Mouse (Mus musculus) lung, embryonic 16.5 days (tissue): ENCODE data around the gene Tmem217. TPM values are rescaled to one million over a fixed set of nuclear protein-coding genes. Genes with fewer than 3 reads are reported as not detected.

Source experiments
- ATAC-seq: fragments of 200-750 bp; cut with Nextera tagmentation; 2 replicates; pipeline ENCODE4 v1.8.0; 2017; ENCODE audit warnings: low read depth, mild to moderate bottlenecking, moderate library complexity
- H3K27ac ChIP-seq: fragments of 300-500 bp; sonication (generic); 2 replicates; pipeline ENCODE4 v1.5.1; 2014; ENCODE audit warnings: mild to moderate bottlenecking, control low read depth, low read length
- H3K27me3 ChIP-seq: fragments of 300-500 bp; sonication (generic); 2 replicates; pipeline ENCODE4 v1.6.1; 2014; ENCODE audit warnings: low read depth, low read length, mixed read lengths; ENCODE audit not compliant: control insufficient read depth, insufficient read depth
- H3K36me3 ChIP-seq: fragments of 300-500 bp; sonication (generic); 2 replicates; pipeline ENCODE4 v1.6.1; 2014; ENCODE audit warnings: low read length; ENCODE audit not compliant: control insufficient read depth, insufficient read depth
- H3K4me1 ChIP-seq: fragments of 300-500 bp; sonication (generic); replicated peaks from 2 replicates; pipeline ENCODE4 v1.6.1; 2014; ENCODE audit warnings: low read length, mixed read lengths; ENCODE audit not compliant: control insufficient read depth, insufficient read depth
- H3K4me2 ChIP-seq: fragments of 300-500 bp; sonication (generic); 2 replicates; pipeline ENCODE4 v1.6.1; 2014; ENCODE audit warnings: low read depth, low read length, control low read depth
- H3K4me3 ChIP-seq: fragments of 300-500 bp; sonication (generic); 2 replicates; pipeline ENCODE4 v1.5.1; 2014; ENCODE audit warnings: mild to moderate bottlenecking, low read length, control low read depth
- H3K9ac ChIP-seq: fragments of 300-500 bp; sonication (generic); 2 replicates; pipeline ENCODE4 v1.6.1; 2014; ENCODE audit warnings: low read length, control low read depth
- H3K9me3 ChIP-seq: fragments of 300-500 bp; sonication (generic); 2 replicates; pipeline ENCODE4 v1.6.1; 2016; ENCODE audit warnings: low read length; ENCODE audit not compliant: control insufficient read depth
- WGBS: fragments of 180-500 bp; shearing (Covaris S2); extraction: QIAGEN DNeasy Blood & Tissue Kit; methylation state at CpG from one replicate; pipeline ENCODE4 v1.1.7; 2014; 5-methylcytosine and 5-hydroxymethylcytosine counted together
- polyA plus RNA-seq: library from polyadenylated mRNA; unstranded; fragments of >200 nt; fragmentation: Nextera tagmentation; extraction: Ambion mirVana; gene quantifications from 2 replicates; pipeline ENCODE4 v1.2.1, GENCODE M21; 2015

Gene Tmem217
- polyA plus RNA-seq, result 0.85 and 1.1 TPM in 2 replicates

DNA sequence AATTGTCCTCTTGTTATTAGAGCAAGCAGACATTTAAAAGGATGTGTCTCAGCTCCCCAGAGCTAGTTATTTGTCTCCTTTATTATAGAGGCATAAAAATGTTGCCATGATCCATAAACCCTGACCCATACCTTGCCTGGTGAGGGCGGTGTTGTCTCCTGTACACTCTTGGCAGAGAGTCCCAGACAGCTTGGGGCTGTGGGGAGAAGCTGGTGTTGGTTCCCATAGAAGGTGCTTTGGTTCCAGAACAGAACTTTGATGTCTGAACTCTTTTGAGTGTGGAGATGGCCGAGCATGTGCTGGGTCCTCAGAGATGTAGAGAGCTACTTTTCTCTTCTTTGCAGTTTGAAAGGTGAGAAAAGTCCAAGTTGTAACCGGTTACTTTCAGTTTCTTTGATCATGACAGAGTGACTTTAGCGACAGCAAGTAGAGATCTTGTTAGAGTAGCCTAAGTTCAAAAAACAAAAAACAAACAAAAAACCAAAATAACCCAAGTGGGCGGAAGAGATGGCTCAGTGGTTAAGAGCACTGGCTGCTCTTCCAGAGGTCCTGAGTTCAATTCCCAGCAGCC is at the start of gene Tmem217:
Gene Tmem217 (minus strand): TSS at position 224 of the 571 bp plus-strand sequence.
- no peak for ATAC-seq
- no peak within 1 kb of the TSS for H3K9ac ChIP-seq
- 83% methylated on average over 5 of the region's 5 CpGs for WGBS
- peak within 1 kb of the TSS; percentile 85 for H3K4me2 ChIP-seq
- H3K4me1 ChIP-seq, result peaks cover 22% of the 10 kb centered on the region
- H3K36me3 ChIP-seq, result no peaks in the 10 kb centered on the region; the same call in 1 of the 2 replicates
- H3K9me3 ChIP-seq, result no peaks in the 10 kb centered on the region
- H3K27ac ChIP-seq, result 0 out of 2 replicates have a peak within 1 kb of the TSS, but pooled peaks have one; percentile 52
- H3K4me3 ChIP-seq, result no peak within 1 kb of the TSS
- no peaks in the 10 kb centered on the region for H3K27me3 ChIP-seq

DNA sequence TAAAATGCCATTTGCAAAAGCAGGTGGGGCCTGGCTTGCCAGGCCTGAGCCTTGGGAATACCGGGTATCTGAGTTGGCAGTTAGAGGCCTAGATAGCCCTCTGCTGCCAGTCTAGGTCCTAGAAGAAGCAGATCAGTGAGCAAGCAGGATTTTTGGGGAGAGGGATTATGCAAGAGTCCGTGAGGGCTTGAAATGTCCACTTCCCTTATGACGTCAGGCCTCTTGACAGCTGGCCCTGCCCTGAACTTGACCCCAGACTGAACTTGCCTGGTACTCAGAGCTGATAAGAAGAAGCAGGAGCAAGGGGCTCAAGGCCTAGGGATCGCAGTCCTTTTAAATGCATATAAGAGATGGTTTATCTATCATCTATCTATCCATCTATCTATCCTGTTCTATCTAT is 49.2 kb upstream of the Tmem217 start:
- Histone ChIP-seq H3K4me2 (no peak overlapping the region), H3K4me3 (no peak overlapping the region), H3K4me1 (no peaks in the 10 kb centered on the region), H3K36me3 (peaks cover 14% of the 10 kb centered on the region), H3K9me3 (no peaks in the 10 kb centered on the region), H3K9ac (no peak overlapping the region), H3K27ac (no peak overlapping the region), H3K27me3 (no peaks in the 10 kb centered on the region)
- WGBS, result 46% methylated on average over 4 of the region's 4 CpGs
- ATAC-seq, result no peak

DNA sequence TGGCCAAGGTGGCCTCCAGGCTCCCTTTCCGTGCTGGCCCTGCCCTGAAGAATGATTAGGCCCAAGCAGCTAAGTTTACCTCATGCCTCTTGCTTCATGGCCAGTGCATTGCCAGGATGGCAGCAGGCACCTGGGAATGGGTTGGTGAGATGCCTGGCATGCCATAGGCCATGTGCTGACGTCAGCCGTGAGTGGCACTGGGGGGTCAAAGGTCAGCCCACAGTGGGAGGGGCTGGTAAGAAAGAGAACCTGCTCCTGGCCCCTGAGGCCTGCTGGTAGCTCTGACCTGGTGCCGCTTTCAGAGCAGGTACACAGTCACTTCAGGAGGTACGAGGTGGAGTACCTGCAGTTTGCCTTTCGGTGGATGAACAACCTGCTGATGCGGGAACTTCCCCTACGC is 47.4 kb upstream of the Tmem217 start:
- Histone ChIP-seq H3K27me3 (no peaks in the 10 kb centered on the region), H3K36me3 (peaks cover 24% of the 10 kb centered on the region), H3K27ac (no peak overlapping the region), H3K4me1 (no peaks in the 10 kb centered on the region), H3K9me3 (no peaks in the 10 kb centered on the region), H3K4me3 (no peak overlapping the region), H3K4me2 (no peak overlapping the region), H3K9ac (no peak overlapping the region)
- WGBS, result 74% methylated on average over 8 of the region's 8 CpGs
- no peak for ATAC-seq

DNA sequence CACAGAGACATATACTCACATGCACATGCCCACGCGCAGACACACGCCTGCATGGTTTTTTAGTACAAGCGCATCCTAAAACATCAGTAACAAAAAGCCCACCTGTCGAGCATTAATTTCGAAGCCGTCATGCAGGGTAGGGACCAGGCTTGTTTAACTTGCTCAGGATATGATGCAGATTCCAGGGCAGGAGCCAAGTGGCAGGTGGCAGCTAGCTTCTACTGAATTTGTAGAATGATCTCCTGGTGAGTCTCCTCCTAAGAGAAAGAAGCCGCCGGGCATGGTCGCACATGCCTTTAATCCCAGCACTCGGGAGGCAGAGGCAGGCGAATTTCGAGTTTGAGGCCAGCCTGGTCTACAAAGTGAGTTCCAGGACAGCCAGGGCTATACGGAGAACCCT is 46.9 kb upstream of the Tmem217 start:
- Histone ChIP-seq H3K27me3 (no peaks in the 10 kb centered on the region), H3K4me3 (no peak overlapping the region), H3K36me3 (peaks cover 25% of the 10 kb centered on the region), H3K4me1 (no peaks in the 10 kb centered on the region), H3K27ac (no peak overlapping the region), H3K9ac (no peak overlapping the region), H3K4me2 (no peak overlapping the region), H3K9me3 (no peaks in the 10 kb centered on the region)
- no peak for ATAC-seq
- WGBS, result 93% methylated on average over 14 of the region's 14 CpGs

DNA sequence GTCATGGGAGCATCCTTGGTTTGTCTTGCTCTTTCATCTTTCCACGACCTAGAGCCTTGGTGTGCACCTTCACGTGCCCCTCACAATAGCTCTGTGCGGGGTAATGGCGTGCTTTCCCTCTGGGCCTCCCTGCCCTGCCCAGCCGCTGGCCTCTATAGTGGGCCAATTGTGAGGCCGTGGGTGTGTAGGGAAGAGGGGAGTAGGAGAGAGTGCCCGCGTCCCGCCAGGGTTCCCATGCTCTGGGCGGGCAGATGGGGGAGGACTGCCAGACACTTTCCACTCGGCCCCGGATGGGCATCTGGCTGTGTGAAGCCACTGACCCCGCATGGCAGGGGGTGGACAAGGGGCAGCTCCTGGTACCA is 44.6 kb upstream of the Tmem217 start:
- H3K36me3 ChIP-seq, result peaks cover 21% of the 10 kb centered on the region
- H3K4me1 ChIP-seq, result no peaks in the 10 kb centered on the region
- WGBS, result 84% methylated on average over 13 of the region's 13 CpGs
- no peak overlapping the region for H3K9ac ChIP-seq
- ATAC-seq, result no peak
- H3K4me3 ChIP-seq, result no peak overlapping the region
- H3K27me3 ChIP-seq, result no peaks in the 10 kb centered on the region
- no peak overlapping the region for H3K4me2 ChIP-seq
- no peak overlapping the region for H3K27ac ChIP-seq
- H3K9me3 ChIP-seq, result no peaks in the 10 kb centered on the region

DNA sequence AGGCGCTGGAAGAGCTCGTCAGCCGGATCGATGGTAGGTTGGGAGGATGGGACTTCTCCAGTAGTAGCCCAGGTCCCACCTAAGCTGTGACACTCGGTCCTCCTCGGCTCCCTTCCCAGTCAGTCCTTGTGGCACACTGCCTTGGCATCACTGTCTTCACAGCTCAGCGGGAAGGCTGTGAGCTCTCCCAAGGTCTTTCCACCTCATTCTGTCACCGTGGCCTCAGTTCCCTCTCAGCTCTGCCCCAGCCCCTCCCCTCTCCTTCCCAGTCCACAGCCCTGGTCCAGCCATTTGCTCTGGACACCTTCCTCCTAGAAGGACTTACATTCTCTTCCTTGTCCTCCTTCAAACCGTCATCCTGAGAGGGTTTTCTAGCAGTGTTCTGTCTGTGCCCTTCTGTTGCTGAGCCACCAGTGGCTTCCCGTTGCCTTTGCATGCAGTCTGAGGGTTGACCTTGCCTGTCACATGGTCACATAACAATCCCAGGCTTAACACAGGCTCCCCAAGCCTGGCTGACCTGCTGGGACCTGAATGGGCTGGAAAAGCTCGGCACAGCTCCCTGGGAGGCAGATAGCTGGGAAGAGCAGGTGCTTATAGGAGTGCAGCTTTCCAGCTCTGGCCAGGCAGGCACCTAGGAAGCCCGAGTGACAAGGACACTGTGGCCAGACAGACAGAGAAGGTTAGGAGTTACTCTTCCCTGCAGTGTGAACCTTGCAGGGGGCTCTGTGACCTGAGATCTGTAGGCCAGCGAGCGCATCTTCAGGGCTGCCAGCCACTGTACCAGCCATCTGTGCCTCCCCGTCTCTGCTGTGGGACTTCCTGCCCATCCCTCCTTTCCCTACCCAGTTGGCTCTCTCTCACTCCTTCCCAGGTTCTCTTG is 43.9 kb upstream of the Tmem217 start:
- Histone ChIP-seq H3K36me3 (peaks cover 21% of the 10 kb centered on the region), H3K4me3 (no peak overlapping the region), H3K4me2 (no peak overlapping the region), H3K4me1 (no peaks in the 10 kb centered on the region), H3K9me3 (no peaks in the 10 kb centered on the region), H3K27ac (no peak overlapping the region), H3K27me3 (no peaks in the 10 kb centered on the region), H3K9ac (no peak overlapping the region)
- no peak for ATAC-seq
- WGBS, result 81% methylated on average over 15 of the region's 15 CpGs

DNA sequence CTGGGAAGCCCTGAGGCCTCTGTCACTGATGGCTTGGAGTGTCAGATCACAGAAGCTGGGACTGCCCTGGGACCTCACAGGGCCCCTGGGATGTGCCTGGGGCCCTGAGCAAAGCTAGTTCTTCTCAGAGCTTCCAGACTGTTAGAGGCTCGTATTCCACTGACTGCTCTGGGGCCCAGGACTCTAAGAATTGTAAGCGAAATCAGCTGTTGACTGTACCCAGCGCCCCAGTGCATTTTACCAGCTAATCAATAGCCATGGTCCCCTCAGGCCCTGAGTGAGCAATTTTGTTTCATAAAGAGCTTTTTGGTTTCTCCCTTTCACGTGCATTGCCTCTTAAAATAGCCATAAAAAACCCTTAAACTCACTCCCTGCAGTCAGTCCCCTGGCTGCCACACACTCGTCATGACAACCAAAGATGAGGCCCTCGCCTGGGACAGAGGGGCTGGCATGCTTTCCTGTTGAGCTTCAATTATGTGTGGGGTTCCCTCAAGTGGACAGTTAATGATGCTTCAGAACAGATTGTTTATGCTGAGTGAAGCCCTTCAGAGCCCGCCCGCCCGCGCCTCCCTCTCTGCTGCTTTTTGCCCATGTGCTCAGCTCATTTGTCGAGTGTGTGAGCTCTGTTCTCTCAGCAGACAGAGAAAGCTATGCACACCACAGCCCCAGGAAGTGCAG is 37.2 kb upstream of the Tmem217 start:
- H3K4me1 ChIP-seq, result peaks cover 12% of the 10 kb centered on the region
- H3K36me3 ChIP-seq, result no peaks in the 10 kb centered on the region
- peak overlapping the region; percentile 70 for H3K27ac ChIP-seq
- H3K9ac ChIP-seq, result no peak overlapping the region
- WGBS, result 39% methylated on average over 11 of the region's 11 CpGs
- peak; percentile 86 for ATAC-seq
- H3K9me3 ChIP-seq, result no peaks in the 10 kb centered on the region
- H3K4me2 ChIP-seq, result no peak overlapping the region
- no peaks in the 10 kb centered on the region for H3K27me3 ChIP-seq
- no peak overlapping the region for H3K4me3 ChIP-seq

DNA sequence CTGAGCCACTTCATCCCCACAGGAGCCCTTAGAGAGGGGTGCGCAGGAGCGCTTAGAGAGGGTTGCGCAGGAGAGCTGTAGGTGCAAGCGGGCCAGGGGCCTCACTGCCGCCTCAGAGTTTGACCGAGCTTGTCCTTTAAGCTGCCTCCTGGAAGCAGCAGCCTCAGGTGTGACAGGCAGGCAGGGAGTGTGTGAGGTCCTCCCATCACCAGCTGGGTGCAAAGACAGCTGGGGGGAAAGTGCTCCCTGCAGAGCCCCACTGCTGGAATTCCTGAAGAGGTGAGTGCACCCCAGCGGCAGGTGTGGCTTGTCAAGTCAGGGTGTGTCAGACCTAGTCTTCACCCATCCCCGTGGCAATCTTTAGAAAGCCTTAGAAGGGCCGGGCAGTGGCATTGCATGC is 34.7 kb upstream of the Tmem217 start:
- H3K27me3 ChIP-seq, result no peaks in the 10 kb centered on the region
- no peaks in the 10 kb centered on the region for H3K9me3 ChIP-seq
- peaks cover under 1% of the 10 kb centered on the region; the same call in 1 of the 2 replicates for H3K36me3 ChIP-seq
- no peak overlapping the region for H3K4me3 ChIP-seq
- H3K9ac ChIP-seq, result no peak overlapping the region
- no peak overlapping the region for H3K27ac ChIP-seq
- no peak overlapping the region for H3K4me2 ChIP-seq
- WGBS, result 77% methylated on average over 9 of the region's 9 CpGs
- peaks cover 12% of the 10 kb centered on the region for H3K4me1 ChIP-seq
- ATAC-seq, result no peak

DNA sequence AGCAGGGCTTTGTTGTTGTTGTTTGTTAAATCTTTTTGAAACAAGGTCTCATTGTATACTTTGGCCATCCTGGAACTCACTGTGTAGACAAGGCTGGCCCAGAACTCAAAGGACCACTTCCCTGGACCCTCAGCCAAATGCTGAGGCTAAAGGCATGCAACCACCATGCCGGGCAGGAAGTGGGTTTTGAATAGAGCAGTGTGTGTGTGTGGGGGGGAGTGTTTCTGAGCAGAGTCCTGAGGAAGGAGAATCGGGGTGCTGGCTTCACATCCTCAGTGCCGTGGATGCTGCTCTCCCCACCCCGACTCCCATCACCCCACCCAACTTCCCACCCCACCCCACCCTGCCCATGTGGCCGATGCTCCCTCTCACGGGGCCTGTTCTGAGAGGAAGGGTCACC is 33.3 kb upstream of the Tmem217 start:
- Histone ChIP-seq H3K36me3 (peaks cover 4% of the 10 kb centered on the region), H3K4me2 (no peak overlapping the region), H3K9ac (no peak overlapping the region), H3K4me1 (peaks cover 12% of the 10 kb centered on the region), H3K9me3 (no peaks in the 10 kb centered on the region), H3K4me3 (no peak overlapping the region), H3K27me3 (no peaks in the 10 kb centered on the region), H3K27ac (no peak overlapping the region)
- no peak for ATAC-seq
- WGBS, result 77% methylated on average over 6 of the region's 6 CpGs
